Mouse (Mus musculus): ENCODE measurements at regions not wholly inside any gene's neighbourhood (a gene's known extent, or its start where the extent isn't known, plus 50 kb on each side); places are given as distances from the start of the nearest gene placed in this dataset.

DNA sequence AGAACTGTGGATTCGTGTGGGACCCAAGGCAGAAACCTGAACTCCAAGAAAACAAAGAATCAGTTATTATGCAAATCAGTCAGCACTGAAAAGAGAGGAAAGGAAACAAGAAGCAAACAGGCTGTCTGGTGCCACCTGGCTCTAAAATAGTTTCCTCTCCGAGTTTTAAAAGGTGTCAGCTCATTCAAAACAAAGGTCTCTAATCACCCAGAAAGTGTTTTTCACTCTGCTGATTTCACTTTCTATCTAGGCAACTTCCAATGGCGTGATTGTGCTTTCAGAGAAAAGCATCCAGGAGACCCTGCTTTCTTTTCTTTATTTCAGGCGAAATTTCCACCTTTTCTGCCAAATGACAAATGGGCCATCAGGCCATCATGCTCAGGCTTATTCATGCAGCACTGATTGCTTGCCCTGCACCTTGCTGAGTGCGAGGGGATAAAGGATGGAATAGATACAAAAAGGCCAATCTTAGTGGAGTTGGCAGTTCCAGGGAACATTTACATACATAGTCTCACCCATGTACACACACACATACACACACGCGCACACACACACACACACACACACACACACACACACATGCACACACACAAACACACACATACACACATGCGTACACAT, 374.5 kb upstream of the Gria1 start:
- in situ Hi-C loops (cut with MboI; ENCODE audit: low pct_ligation_motif_present, low pct_unique_long_range_greater_than_20kb, low sequenced_read_pairs) = no loop called here
- no peak for DNase-seq (ENCODE audit: extremely low read depth)
- H3K4me3 ChIP-seq (replicated peaks in 1 of 3; ENCODE audit: low read depth in 2 of 3, low read length in 2 of 3, poor library complexity in 1 of 3) = no peak overlapping the region
- peaks cover 57% of the 10 kb centered on the region for H3K9me3 ChIP-seq (replicated peaks; ENCODE audit: low read length)
- H3K27me3 ChIP-seq (replicated peaks) = no peaks in the 10 kb centered on the region
- no peak overlapping the region for H3K27ac ChIP-seq (ENCODE audit: insufficient read depth, low read depth)
- TF ChIP-seq PAX5 (IDR thresholded peaks at IDR 0.05; ENCODE audit: low read length) = no peak
- no peak for TF ChIP-seq MAX (IDR thresholded peaks at IDR 0.05; ENCODE audit: low read length)
- no peak for TF ChIP-seq KAT2A (IDR thresholded peaks at IDR 0.05; ENCODE audit: insufficient replicate concordance, low read length)
- no peak for TF ChIP-seq MAZ (IDR thresholded peaks at IDR 0.05; ENCODE audit: low read depth, low read length)
- no peak for TF ChIP-seq USF2 (conservative IDR thresholded peaks at IDR 0.05; ENCODE audit: low read depth, low read length)
- TF ChIP-seq E2F4 (IDR thresholded peaks at IDR 0.05; ENCODE audit: insufficient replicate concordance, low read depth, low read length) = no peak
- no peak for TF ChIP-seq CTCF (conservative IDR thresholded peaks at IDR 0.05 in 1 of 2, IDR thresholded peaks at IDR 0.05 in 1 of 2; ENCODE audit: low read depth in 2 of 2, low read length in 2 of 2)
- no peak for TF ChIP-seq IRF4 (IDR thresholded peaks at IDR 0.05; ENCODE audit: low read depth, low read length)
- TF ChIP-seq EP300 (IDR thresholded peaks at IDR 0.05; ENCODE audit: low read length) = no peak
- TF ChIP-seq ZMIZ1 (IDR thresholded peaks at IDR 0.05; ENCODE audit: low read depth, low read length) = no peak
- no peak for TF ChIP-seq MAFK (IDR thresholded peaks at IDR 0.05; ENCODE audit: insufficient replicate concordance, low read length)
- TF ChIP-seq ELF1 (IDR thresholded peaks at IDR 0.05; ENCODE audit: low read depth, low read length) = no peak
- TF ChIP-seq POLR2A (IDR thresholded peaks at IDR 0.05; ENCODE audit: low read depth, low read length) = no peak
- no peak for TF ChIP-seq JUND (conservative IDR thresholded peaks at IDR 0.05; ENCODE audit: low read depth, low read length)
- no peak for TF ChIP-seq BHLHE40 (IDR thresholded peaks at IDR 0.05; ENCODE audit: low read depth, low read length)
- TF ChIP-seq RCOR1 (conservative IDR thresholded peaks at IDR 0.05; ENCODE audit: low read depth, low read length) = no peak
- no peak overlapping the region for H3K9ac ChIP-seq (ENCODE audit: insufficient read depth, low read depth)
- H3K79me2 ChIP-seq (replicated peaks; ENCODE audit: control insufficient read depth, extremely low read depth, insufficient read depth, poor library complexity, severe bottlenecking) = no peaks in the 10 kb centered on the region
- no peak overlapping the region for H3K4me2 ChIP-seq (ENCODE audit: insufficient read depth, low read depth, poor library complexity, severe bottlenecking)
- no peaks in the 10 kb centered on the region for H3K4me1 ChIP-seq (ENCODE audit: control insufficient read depth in 1 of 2, insufficient read depth in 2 of 2)
- dilution Hi-C loops (cut with MboI; ENCODE audit: extremely low pct_ligation_motif_present, extremely low pct_unique_long_range_greater_than_20kb, low sequenced_read_pairs) = no loop called here
- H3K36me3 ChIP-seq (replicated peaks in 1 of 2; ENCODE audit: control insufficient read depth in 1 of 2, insufficient read depth in 1 of 2, low read length in 1 of 2) = no peaks in the 10 kb centered on the region

- H3K27me3 ChIP-seq (replicated peaks) = no peaks in the 10 kb centered on the region
- no peaks in the 10 kb centered on the region for H3K4me1 ChIP-seq (ENCODE audit: control insufficient read depth in 1 of 2, insufficient read depth in 2 of 2)
- no peak for TF ChIP-seq MAZ (IDR thresholded peaks at IDR 0.05; ENCODE audit: low read depth, low read length)
- TF ChIP-seq MXI1 (IDR thresholded peaks at IDR 0.05; ENCODE audit: low read depth, low read length) = no peak
- TF ChIP-seq POLR2A (IDR thresholded peaks at IDR 0.05; ENCODE audit: low read depth, low read length) = no peak
- H3K27ac ChIP-seq (ENCODE audit: insufficient read depth, low read depth) = no peak overlapping the region
- H3K79me2 ChIP-seq (replicated peaks; ENCODE audit: control insufficient read depth, extremely low read depth, insufficient read depth, poor library complexity, severe bottlenecking) = no peaks in the 10 kb centered on the region
- no peak overlapping the region for H3K4me2 ChIP-seq (ENCODE audit: insufficient read depth, low read depth, poor library complexity, severe bottlenecking)
- DNase-seq (ENCODE audit: extremely low read depth) = no peak
- H3K9me3 ChIP-seq (replicated peaks; ENCODE audit: low read length) = peaks cover 29% of the 10 kb centered on the region
- in situ Hi-C loops (cut with MboI; ENCODE audit: low pct_ligation_motif_present, low pct_unique_long_range_greater_than_20kb, low sequenced_read_pairs) (no loop called here), dilution Hi-C loops (cut with MboI; ENCODE audit: extremely low pct_ligation_motif_present, extremely low pct_unique_long_range_greater_than_20kb, low sequenced_read_pairs) (no loop called here)
- H3K9ac ChIP-seq (ENCODE audit: insufficient read depth, low read depth) = no peak overlapping the region
- no peaks in the 10 kb centered on the region for H3K36me3 ChIP-seq (replicated peaks in 1 of 2; ENCODE audit: control insufficient read depth in 1 of 2, insufficient read depth in 1 of 2, low read length in 1 of 2)
- H3K4me3 ChIP-seq (replicated peaks in 1 of 3; ENCODE audit: low read depth in 2 of 3, low read length in 2 of 3, poor library complexity in 1 of 3) = no peak overlapping the region
Measured at GRCm38 (mm10) chr11:56641716-56642115, 369.5 kb upstream of the Gria1 start.
